Mouse (Mus musculus) right cerebral cortex, adult 18-20 months (tissue): ENCODE results near the gene Urod.

Experiments
- DNase-seq: peaks from one replicate; pipeline ENCODE4 v3.0.0; 2022; ENCODE audit warnings: mixed read lengths

Urod gene

GRCm38 (mm10) chr4:116993672-116994621, at the start of gene Urod:
Gene Urod, minus strand, starts transcription at chr4:116994413.
- DNase-seq, result peak; percentile 96

- no peak for DNase-seq
These were observed 47.1 kb upstream of the Urod start for GRCm38 (mm10) chr4:117041283-117041721.

- no peak for DNase-seq
These were observed 46.6 kb upstream of the Urod start for GRCm38 (mm10) chr4:117040791-117041190.

DNA sequence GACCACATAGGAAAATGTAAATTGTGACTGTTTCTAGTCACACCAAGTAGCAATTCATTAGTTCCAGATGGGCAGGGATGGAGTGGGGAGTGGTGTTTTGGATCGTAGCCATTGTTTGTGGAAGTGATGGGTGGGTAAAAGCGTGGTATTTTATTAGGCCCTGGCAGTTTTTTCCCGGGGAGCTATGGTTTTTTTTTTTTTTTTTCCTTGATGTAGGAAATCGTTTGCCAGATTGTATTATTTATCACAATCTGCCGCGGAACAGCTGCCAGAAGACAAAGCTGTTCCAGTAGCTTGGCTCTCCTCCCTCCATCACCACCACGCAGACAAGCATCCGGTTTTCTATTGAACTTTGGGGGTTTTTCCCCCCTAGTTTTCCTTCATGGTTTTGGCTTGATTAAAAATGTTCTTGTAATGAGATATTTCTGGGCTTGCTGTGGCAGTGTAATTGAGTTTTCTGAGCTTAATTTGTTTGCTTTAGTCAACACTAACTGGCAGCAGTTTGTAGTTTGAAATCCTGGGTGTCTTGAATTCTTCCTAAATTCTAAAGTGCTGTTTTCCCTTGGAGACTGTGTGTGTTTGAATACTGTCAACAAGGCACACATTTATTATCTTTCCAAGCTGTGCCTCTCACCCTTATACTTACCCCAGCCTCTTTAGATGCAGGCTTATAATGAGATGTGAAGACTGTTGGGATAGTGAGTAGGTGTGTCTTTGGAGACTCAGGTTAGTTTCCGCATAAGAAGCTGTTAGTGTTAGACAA, 45.9 kb upstream of the Urod start:
- peak; percentile 40 for DNase-seq

DNA sequence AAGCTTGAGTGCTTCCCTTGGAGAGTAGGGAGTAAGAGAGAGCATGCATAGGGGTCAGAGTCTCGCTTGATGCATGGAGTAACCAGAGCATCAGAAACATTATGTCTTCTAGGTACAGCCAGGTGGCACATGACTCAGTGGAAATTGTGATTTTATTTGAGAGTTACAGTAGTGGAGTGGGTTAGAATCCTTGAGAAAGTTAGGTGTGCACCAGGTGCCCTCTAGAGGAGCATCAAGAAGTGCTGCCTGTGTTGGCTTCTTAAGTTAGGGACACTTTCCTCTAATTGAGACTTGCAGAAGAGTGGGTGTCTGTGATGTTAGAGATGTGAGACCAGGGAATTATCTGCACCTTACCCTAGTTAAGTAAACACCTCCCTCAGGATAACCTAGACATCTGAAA, 36.9 kb upstream of the Urod start:
- DNase-seq, result no peak

- DNase-seq, result no peak
These were observed 29.3 kb upstream of the Urod start for GRCm38 (mm10) chr4:117023469-117023868.

GRCm38 (mm10) chr4:117019206-117020134, 25.3 kb upstream of the Urod start, which contains the start of gene Eif2b3:
Gene Eif2b3, plus strand, starts transcription at chr4:117019402.
- peak; percentile 94 for DNase-seq

DNA sequence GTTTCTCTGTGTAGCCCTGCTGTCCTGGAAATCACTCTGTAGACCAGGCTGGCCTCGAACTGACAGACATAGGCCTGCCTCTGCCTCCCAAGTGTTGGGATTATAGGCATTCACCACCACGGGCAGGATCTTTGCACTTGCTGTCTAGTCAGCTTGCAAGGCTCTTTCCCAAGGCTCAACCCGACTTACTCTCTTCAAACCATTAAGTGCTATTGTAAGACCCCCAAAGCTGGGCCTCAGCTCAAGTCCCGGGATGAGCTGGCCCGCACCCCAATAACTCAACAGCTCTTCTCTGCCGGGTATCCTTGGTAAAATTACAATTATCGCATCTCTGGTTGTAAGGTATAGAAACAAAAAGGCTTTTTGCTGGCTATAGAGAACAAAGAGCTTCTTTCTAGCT, 24.1 kb upstream of the Urod start:
- no peak for DNase-seq

DNA sequence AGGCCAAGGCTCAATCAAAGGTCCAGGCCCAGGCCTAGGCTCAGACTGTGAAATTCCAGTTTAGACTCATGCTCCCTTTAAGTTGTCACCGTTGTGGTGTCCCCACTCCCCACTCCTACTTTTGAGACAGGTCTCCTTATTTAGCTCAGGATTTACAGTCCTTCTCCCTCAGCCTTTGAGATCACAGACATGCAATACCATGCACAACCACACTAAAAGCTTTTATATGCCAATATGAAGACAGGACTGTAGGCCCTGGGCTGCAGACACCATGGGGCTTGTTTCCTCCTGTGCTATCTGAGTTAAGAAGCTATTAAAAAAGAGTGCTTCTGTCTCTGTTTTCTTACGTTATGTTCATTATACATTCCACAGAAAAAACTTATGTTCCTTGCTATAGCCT, 23.5 kb upstream of the Urod start:
- DNase-seq, result no peak

- no peak for DNase-seq
These were observed 20.7 kb upstream of the Urod start for GRCm38 (mm10) chr4:117014901-117015415.

- no peak for DNase-seq
These were observed 19.4 kb upstream of the Urod start for GRCm38 (mm10) chr4:117013596-117013995.

- DNase-seq, result no peak
These were observed 16.0 kb upstream of the Urod start for GRCm38 (mm10) chr4:117010231-117010630.

DNA sequence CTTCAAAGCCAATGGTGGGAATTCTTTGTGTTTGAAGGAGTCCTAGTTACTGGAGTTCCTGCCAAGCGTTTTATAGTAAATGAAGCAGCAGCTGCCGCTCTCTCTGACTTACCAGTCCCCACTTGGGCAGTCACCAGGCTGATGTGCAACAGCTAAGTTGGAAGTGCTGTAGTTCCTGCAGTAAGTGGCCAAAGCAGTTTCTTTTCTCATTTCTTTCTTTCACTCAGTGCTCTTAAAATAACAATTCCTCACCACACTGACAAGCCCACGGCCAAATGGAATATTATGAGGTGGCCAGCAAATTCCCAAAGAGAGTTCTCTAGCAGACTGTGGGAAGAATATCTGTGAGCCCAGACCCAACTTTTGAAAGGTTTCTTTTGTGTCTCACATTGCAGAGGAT, 12.8 kb upstream of the Urod start:
- no peak for DNase-seq

DNA sequence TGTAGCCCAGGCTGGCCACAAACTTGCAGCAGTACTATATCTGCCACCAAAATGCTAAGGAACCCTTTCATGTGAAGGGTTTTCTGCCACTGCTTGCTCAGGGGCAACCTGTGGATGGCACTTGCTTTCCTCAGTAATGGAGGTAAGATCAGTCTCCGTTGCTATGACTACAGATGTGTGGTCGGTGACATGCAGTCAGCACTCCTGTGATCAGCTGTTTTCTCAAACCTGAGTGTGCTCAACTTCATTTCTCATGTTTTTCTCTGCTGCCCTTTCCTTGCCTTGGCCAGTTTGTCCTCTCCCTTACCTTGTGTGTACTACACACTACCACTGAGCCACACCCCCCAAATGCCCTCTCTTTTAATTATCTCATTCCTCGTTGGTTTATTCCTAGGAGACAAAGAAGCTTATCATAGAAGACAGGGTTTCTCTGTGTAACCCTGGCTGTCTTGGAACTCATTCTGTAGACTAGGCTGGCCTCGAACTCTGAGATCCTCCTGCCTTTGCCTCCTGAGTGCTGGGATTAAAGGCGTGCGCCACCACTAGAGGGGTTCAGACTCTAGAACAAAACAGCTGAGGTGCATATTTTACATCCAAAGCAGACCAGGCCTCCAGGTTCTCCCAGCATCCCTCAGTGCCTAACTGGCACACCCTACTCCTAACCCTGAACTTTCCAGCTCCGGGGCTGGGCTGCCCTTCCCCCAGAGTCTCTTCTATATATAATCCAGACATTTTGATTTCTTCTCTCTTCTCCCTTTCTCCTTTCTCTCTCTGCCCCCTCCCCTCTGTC, 11.6 kb upstream of the Urod start:
- no peak for DNase-seq

GRCm38 (mm10) chr4:117004649-117005048, 10.4 kb upstream of the Urod start:
- no peak for DNase-seq

DNA sequence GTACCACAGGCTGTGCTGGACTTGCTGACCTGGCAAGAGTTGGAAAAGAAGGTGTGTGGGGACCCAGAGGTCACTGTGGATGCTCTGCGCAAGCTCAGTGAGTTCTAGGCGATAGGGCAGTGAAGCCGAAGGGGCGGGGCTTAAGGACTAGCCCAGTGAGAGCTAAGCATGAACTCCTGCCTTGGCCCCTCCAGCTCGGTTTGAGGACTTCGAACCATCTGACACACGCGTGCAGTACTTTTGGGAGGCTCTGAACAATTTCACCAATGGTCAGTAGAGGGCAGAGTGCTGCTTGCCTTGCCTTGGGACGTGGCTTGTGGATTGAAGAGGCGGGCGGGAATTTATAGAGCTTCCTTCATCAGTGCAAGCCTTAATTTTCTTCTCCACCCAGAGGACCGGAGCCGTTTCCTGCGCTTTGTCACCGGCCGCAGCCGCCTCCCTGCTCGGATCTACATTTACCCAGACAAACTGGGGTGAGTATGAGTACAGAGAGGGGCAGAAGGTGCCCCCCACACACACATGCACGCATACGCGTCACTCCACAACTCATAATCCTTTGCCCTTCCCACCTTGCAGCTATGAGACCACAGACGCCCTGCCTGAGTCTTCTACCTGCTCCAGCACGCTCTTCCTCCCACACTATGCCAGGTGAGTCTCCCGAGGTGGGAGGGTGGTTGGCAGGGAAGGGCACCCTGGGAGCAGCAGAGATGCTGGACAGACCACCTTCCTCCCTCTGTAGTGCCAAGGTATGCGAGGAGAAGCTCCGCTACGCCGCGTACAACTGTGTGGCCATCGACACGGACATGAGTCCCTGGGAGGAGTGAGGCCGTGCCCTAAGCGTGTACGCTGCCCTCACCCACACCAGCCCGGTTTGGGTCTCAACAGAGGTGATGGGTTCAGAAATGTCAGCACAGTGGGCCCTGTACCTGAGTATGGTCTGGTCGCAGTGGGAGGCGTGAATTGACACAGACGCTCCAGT, 8.6 kb upstream of the Urod start:
- DNase-seq, result peak; percentile 63

DNA sequence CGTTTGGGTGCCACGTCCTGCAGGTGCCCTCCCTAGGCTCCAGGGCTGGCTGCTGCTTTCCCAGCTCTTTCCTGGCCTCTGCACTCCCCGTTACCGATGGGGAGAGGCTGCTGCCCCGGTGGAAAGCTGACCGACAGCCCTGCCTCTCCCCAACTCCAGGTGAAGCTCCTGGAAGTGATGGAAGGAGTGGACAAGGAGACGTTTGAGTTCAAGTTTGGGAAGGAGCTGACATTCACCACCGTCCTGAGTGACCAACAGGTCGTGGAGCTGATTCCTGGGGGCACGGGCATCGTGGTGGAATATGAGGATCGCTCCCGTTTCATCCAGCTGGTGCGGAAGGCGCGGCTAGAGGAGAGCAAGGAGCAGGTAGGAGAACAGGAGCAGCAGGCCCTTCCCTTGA, 7.7 kb upstream of the Urod start:
- no peak for DNase-seq

DNA sequence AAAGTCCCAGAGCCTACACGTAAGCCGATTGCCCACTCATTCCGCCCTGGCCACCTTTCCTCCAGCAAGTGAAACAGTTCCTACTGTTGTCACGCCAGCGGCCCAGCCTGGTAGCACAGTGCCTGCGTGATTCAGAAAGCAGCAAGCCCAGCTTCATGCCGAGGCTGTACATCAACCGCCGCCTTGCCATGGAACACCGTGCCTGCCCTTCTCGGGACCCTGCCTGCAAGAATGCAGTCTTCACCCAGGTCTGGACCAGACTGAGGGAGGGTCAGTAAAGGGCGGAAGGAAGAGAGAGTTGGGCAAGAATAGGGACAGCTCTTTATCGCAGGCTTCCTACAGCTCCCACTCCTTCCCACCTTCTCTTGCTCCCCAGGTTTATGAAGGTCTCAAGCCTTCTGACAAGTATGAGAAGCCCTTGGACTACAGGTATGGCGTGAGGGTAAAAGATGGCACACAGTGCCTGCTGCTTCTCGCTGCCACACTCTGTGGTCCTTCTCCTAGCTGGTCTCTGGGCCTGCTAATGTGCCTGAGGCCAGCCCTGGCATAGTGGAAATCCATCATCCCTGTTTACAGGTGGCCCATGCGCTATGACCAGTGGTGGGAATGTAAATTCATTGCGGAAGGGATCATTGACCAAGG, 5.4 kb upstream of the Urod start:
- DNase-seq, result no peak

DNA sequence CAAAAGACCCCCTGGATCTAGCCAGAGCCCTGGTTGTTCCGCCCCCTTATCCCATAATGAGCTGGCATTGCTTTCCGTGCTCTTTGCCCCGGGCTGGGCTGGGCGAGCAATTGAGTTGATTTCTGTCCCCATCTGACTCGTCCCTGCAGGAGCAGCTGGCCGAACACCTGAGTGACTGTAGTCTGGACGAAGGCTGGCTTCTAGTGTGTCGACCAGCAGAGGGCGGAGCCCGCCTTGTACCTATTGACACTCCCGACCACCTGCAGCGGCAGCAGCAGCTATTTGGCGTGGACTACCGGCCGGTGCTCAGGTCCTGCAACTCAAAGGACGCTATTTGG, 1.6 kb upstream of the Urod start:
- no peak for DNase-seq
